Mouse (Mus musculus): Measurements from ENCODE around the gene AI413582.

DNA sequence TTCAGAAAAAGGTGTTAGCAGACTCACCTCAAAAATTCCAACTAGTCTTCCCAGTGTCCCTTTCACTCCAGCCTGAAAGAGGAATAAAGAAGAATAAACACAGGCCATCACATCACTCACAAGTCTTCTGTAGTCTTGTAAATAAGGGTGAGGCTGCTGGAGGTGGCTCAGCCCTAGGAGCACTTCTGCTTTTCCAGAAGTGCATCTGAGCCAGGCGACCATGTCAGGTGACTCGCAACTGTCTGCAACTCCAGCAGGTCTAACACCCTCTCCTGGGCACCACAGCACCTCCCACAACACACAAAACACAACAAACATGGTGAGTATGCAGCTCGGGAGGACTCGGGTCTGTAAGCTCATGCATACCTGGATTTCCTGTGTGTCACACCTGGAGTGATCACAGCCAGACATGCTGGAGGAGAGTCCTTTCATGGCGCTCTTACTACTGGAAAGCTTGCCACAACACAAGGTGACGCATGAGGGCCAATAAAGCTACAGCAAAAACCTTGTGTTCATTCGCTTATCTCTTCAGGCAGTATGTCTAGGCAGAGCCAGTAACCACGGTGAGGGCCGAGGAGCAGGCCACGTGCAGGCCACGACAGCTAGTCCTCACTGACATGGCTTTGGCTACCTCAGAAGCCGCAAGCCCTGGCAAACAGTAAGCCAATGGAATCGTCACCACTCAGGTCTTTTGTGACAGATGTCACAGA is 17.8 kb upstream of the AI413582 start:
- TF ChIP-seq EP300 (IDR thresholded peaks at IDR 0.05; ENCODE audit: low read depth) (no peak), CTCF (IDR thresholded peaks at IDR 0.05; ENCODE audit: low read depth) (no peak)

All from heart, postnatal 0 days (tissue).